Mouse (Mus musculus) small intestine, adult 10 weeks (tissue): ENCODE results near the gene Hist3h2a. TPM values are rescaled to one million over a fixed set of nuclear protein-coding genes. Genes with fewer than 3 reads are reported as not detected.

Source experiments
- polyA plus RNA-seq: library from polyadenylated mRNA; stranded (reverse); fragments of 350-450 nt; fragmentation: Illumina TruSeq; extraction: RNeasy Lipid Tissue Mini Kit (QIAGEN cat#74804); gene quantifications from one replicate; pipeline ENCODE4 v1.2.3, GENCODE M21; 2014; ENCODE audit warnings: low replicate concordance

Gene Hist3h2a
- 8.1 TPM for polyA plus RNA-seq

GRCm38 (mm10) chr11:58954420-58955142 is at the start of gene Hist3h2a, which contains the start of gene Trim17:
Hist3h2a (plus strand) TSS chr11:58954685.
Trim17 (plus strand) TSS chr11:58954685.

GRCm38 (mm10) chr11:58917745-58918366 is 36.6 kb upstream of the Hist3h2a start, which contains the start of gene Btnl10:
Btnl10 (plus strand) TSS chr11:58917908.

GRCm38 (mm10) chr11:58938322-58939087 is 16.0 kb upstream of the Hist3h2a start, which contains the start of gene Rnf187:
Rnf187 (minus strand) TSS chr11:58938916.

GRCm38 (mm10) chr11:58948542-58949479 is 5.7 kb upstream of the Hist3h2a start, which contains the start of gene Hist3h2ba:
Hist3h2ba (plus strand) TSS chr11:58948920.

GRCm38 (mm10) chr11:58978027-58978705 is 23.7 kb downstream of the Hist3h2a start, which contains the start of gene Trim11:
Trim11 (plus strand) TSS chr11:58978093.

Other genes starting within 250 kb of the Hist3h2a start
- not detected for gene Olfr318, start 230.7 kb upstream of the Hist3h2a start, polyA plus RNA-seq
- not detected for gene Olfr317, start 215.5 kb upstream of the Hist3h2a start, polyA plus RNA-seq
- gene Olfr316, start 202.0 kb upstream of the Hist3h2a start, polyA plus RNA-seq = not detected
- gene Olfr315, start 181.5 kb upstream of the Hist3h2a start, polyA plus RNA-seq = not detected
- not detected for gene Olfr314, start 171.7 kb upstream of the Hist3h2a start, polyA plus RNA-seq
- gene Fam183b, start 152.7 kb upstream of the Hist3h2a start, polyA plus RNA-seq = 3.0 TPM
- not detected for gene Olfr313, start 139.7 kb upstream of the Hist3h2a start, polyA plus RNA-seq
- not detected for gene Olfr312, start 125.4 kb upstream of the Hist3h2a start, polyA plus RNA-seq
- not detected for gene Olfr311, start 115.4 kb upstream of the Hist3h2a start, polyA plus RNA-seq
- 7.5 TPM for gene Gm12258, start 107.5 kb upstream of the Hist3h2a start, polyA plus RNA-seq
- 7.6 TPM for gene 2810021J22Rik, start 87.5 kb upstream of the Hist3h2a start, polyA plus RNA-seq
- 1.9 TPM for gene Zfp39, start 50.5 kb upstream of the Hist3h2a start, polyA plus RNA-seq
- not detected for gene Btnl10, start 36.8 kb upstream of the Hist3h2a start, polyA plus RNA-seq
- 3.1 TPM for gene Rnf187, start 15.8 kb upstream of the Hist3h2a start, polyA plus RNA-seq
- gene Hist3h2ba, start 5.8 kb upstream of the Hist3h2a start, polyA plus RNA-seq = not detected
- not detected for gene Trim17, start within 50 bp of the Hist3h2a start, polyA plus RNA-seq
- gene Trim11, start 23.4 kb downstream of the Hist3h2a start, polyA plus RNA-seq = 1.6 TPM
- not detected for gene Obscn, start 181.7 kb downstream of the Hist3h2a start, polyA plus RNA-seq
- gene Iba57, start 209.1 kb downstream of the Hist3h2a start, polyA plus RNA-seq = 0.78 TPM
- gene Gjc2, start 228.5 kb downstream of the Hist3h2a start, polyA plus RNA-seq = not detected
- 3.9 TPM for gene Guk1, start 237.5 kb downstream of the Hist3h2a start, polyA plus RNA-seq
- 14.2 TPM for gene Mrpl55, start 247.8 kb downstream of the Hist3h2a start, polyA plus RNA-seq